Mouse (Mus musculus): ENCODE measurements at regions not wholly inside any gene's neighbourhood (a gene's known extent, or its start where the extent isn't known, plus 50 kb on each side); places are given as distances from the start of the nearest gene placed in this dataset.

- intact Hi-C loops (cut with DNase I), result no loop called here
- no peak for DNase-seq (ENCODE audit: low spot score in 2 of 2)
Measured at GRCm38 (mm10) chr2:28287210-28287860, 94.5 kb downstream of the Olfm1 start.

- intact Hi-C loops (cut with DNase I), result no loop called here
- DNase-seq (ENCODE audit: low spot score in 2 of 2), result no peak
Measured at GRCm38 (mm10) chr2:28289339-28289738, 96.5 kb downstream of the Olfm1 start.

GRCm38 (mm10) chr2:28289860-28290471 is 97.2 kb downstream of the Olfm1 start:
- intact Hi-C loops (cut with DNase I), result no loop called here
- no peak for DNase-seq (ENCODE audit: low spot score in 2 of 2)

GRCm38 (mm10) chr2:28294509-28294908 is 101.7 kb downstream of the Olfm1 start:
- no peak for DNase-seq (ENCODE audit: low spot score in 2 of 2)
- intact Hi-C loops (cut with DNase I), result no loop called here

- DNase-seq (ENCODE audit: low spot score in 2 of 2), result peak in 1 of 2 experiments; percentile 40
- intact Hi-C loops (cut with DNase I), result no loop called here
Measured at GRCm38 (mm10) chr2:28296183-28296582, 103.4 kb downstream of the Olfm1 start.

- DNase-seq (ENCODE audit: low spot score in 2 of 2), result peak in 1 of 2 experiments; percentile 34
- intact Hi-C loops (cut with DNase I), result no loop called here
Measured at GRCm38 (mm10) chr2:28298738-28299137, 105.9 kb downstream of the Olfm1 start.

- intact Hi-C loops (cut with DNase I), result no loop called here
- no peak for DNase-seq (ENCODE audit: low spot score in 2 of 2)
Measured at GRCm38 (mm10) chr2:28299346-28299745, 106.6 kb downstream of the Olfm1 start.

GRCm38 (mm10) chr2:28301313-28301712 is 108.5 kb downstream of the Olfm1 start:
- intact Hi-C loops (cut with DNase I), result loop anchor here (5.0 kb wide), 5 partner anchors 59 to 111 kb away; no protein-coding TSS in a partner anchor
- no peak for DNase-seq (ENCODE audit: low spot score in 2 of 2)

GRCm38 (mm10) chr2:28303936-28304335 is 111.1 kb downstream of the Olfm1 start:
- intact Hi-C loops (cut with DNase I), result loop anchor here (5.0 kb wide), 5 partner anchors 62 to 108 kb away; no protein-coding TSS in a partner anchor
- DNase-seq (ENCODE audit: low spot score in 2 of 2), result peak; percentile 69 to 75

GRCm38 (mm10) chr2:28304712-28305111 is 111.9 kb downstream of the Olfm1 start:
- DNase-seq (ENCODE audit: low spot score in 2 of 2), result peak in 1 of 2 experiments; percentile 51
- intact Hi-C loops (cut with DNase I), result loop anchor here (5.0 kb wide), 5 partner anchors 62 to 108 kb away; no protein-coding TSS in a partner anchor

GRCm38 (mm10) chr2:28309122-28309521 is 116.3 kb downstream of the Olfm1 start:
- no peak for DNase-seq (ENCODE audit: low spot score in 2 of 2)
- intact Hi-C loops (cut with DNase I), result no loop called here

- peak; percentile 66 to 78 for DNase-seq (ENCODE audit: low spot score in 2 of 2)
- intact Hi-C loops (cut with DNase I), result no loop called here
Measured at GRCm38 (mm10) chr2:28312212-28312611, 119.4 kb downstream of the Olfm1 start.

GRCm38 (mm10) chr2:28325502-28325901 is 121.1 kb upstream of the Ppp1r26 start:
- DNase-seq (ENCODE audit: low spot score in 2 of 2), result no peak
- intact Hi-C loops (cut with DNase I), result no loop called here

GRCm38 (mm10) chr2:28326056-28326455 is 120.5 kb upstream of the Ppp1r26 start:
- intact Hi-C loops (cut with DNase I), result no loop called here
- DNase-seq (ENCODE audit: low spot score in 2 of 2), result peak in 1 of 2 experiments; percentile 30

GRCm38 (mm10) chr2:28326682-28327081 is 119.9 kb upstream of the Ppp1r26 start:
- intact Hi-C loops (cut with DNase I), result no loop called here

GRCm38 (mm10) chr2:28329130-28329529 is 117.5 kb upstream of the Ppp1r26 start:
- DNase-seq (ENCODE audit: low spot score in 2 of 2), result no peak
- intact Hi-C loops (cut with DNase I), result no loop called here

More at GRCm38 (mm10) chr2:28326682-28327081, 119.9 kb upstream of the Ppp1r26 start:
- no peak for DNase-seq (ENCODE audit: low spot score in 2 of 2)

- DNase-seq (ENCODE audit: low spot score in 2 of 2), result peak; percentile 45 to 77
- intact Hi-C loops (cut with DNase I), result no loop called here
Measured at GRCm38 (mm10) chr2:28335141-28335789, 111.3 kb upstream of the Ppp1r26 start.

GRCm38 (mm10) chr2:28335810-28336209 is 110.8 kb upstream of the Ppp1r26 start:
- intact Hi-C loops (cut with DNase I), result no loop called here
- no peak for DNase-seq (ENCODE audit: low spot score in 2 of 2)

GRCm38 (mm10) chr2:28336349-28337309 is 110.0 kb upstream of the Ppp1r26 start:
- intact Hi-C loops (cut with DNase I), result no loop called here
- peak; percentile 21 to 22 for DNase-seq (ENCODE audit: low spot score in 2 of 2)

Data from left cerebral cortex, postnatal 14 days (tissue).